ENCODE assay signal across 28 mouse cellular contexts in genomic region chr2:14943691-14944357, GRCm38 (mm10).
DNase-seq lines count a peak whose midpoint lies in the region; ATAC-seq and TF ChIP-seq lines count a peak whose summit lies in the region.
"Had no signal": no experiment of that assay in that cellular context is flagged by ENCODE, and none has a peak within 500 bp of the region (broad histone marks: within the 10 kb centered on the region; RNA-seq: fewer than 3 reads in every experiment).

No protein-coding gene starts in this region.

- no peak overlapping the region for H3K4me3 ChIP-seq in lung, adult 2 months (replicated peaks; ENCODE audit: extremely low read depth, low read depth, low read length)
- H3K4me3 ChIP-seq: embryonic facial prominence, embryonic 10.5 days; embryonic facial prominence, embryonic 15.5 days; forebrain, embryonic 12.5 days; heart, adult 2 months; heart, embryonic 13.5 days; intestine, embryonic 15.5 days; limb, embryonic 10.5 days; limb, embryonic 15.5 days had no signal

- H3K4me1 ChIP-seq in lung, adult 2 months (ENCODE audit: control insufficient read depth, insufficient read depth, low read length) = no peaks in the 10 kb centered on the region; the same call in none of the 2 replicates
- H3K4me1 ChIP-seq: embryonic facial prominence, embryonic 10.5 days; embryonic facial prominence, embryonic 15.5 days; forebrain, embryonic 12.5 days; heart, embryonic 13.5 days; intestine, embryonic 15.5 days; limb, embryonic 10.5 days; limb, embryonic 15.5 days had no signal

- 55% methylated on average over 3 of the region's 3 CpGs for WGBS in lung, adult 2 months

- no peak for TF ChIP-seq CTCF in lung, adult 2 months (IDR thresholded peaks at IDR 0.05; ENCODE audit: insufficient read depth, low read length)

- 0 out of 2 replicates have a peak, but pooled peaks have one; percentile 23 for ATAC-seq in frontal cortex, adult (ENCODE audit: low TSS enrichment)
- peak; percentile 93 to 96 for ATAC-seq in hematopoietic stem cell, adult 5-6 weeks (replicated peaks in 1 of 2; ENCODE audit: insufficient read depth in 1 of 2, low FRiP score in 2 of 2, low TSS enrichment in 1 of 2, low read depth in 1 of 2, poor library complexity in 2 of 2, severe bottlenecking in 2 of 2)
- ATAC-seq in neutrophil, adult 5-6 weeks (ENCODE audit: extremely low read depth, insufficient number of reproducible peaks, low FRiP score, poor library complexity, severe bottlenecking) = peak; percentile 41; the same call in 1 of the 2 replicates
- ATAC-seq: CD4-positive, CD25-positive, alpha-beta regulatory T cell, adult 4 months; hindbrain, postnatal 0 days; intestine, embryonic 15.5 days; midbrain, embryonic 16.5 days had no signal

- TF ChIP-seq POLR2A in lung, adult 2 months (IDR thresholded peaks at IDR 0.05; ENCODE audit: borderline replicate concordance, extremely low read depth, low read depth, low read length) = no peak

- DNase-seq in frontal cortex, postnatal 25 days (ENCODE audit: low spot score in 2 of 2) = no peak
- peak; percentile 48 for DNase-seq in lung, postnatal 10 days
- no peak for DNase-seq in lung, adult 2 months
- DNase-seq in heart, adult 18-20 months = no peak
- DNase-seq in thymus, postnatal 36 days = no peak
- DNase-seq: adrenal gland, adult 2 months; adrenal gland, postnatal 36 days; cerebellum, adult 2 months; cerebellum, postnatal 14 days; gastrocnemius, postnatal 25 days; heart, adult 2 months; heart, postnatal 10 days; kidney, adult 2 months; kidney, postnatal 4 days; right cerebral cortex, adult 18-20 months had no signal

Comparison
In these comparisons a context has a peak if more than half of its experiments do, and no peak if none do; other contexts are left out.
1. ATAC-seq: peak in every context shown above with its lines; median percentile 94 in hematopoietic stem cell, adult 5-6 weeks; 41 in neutrophil, adult 5-6 weeks; 23 in frontal cortex, adult.